Mouse (Mus musculus) kidney, adult 2 months (tissue): ENCODE results near the gene Ccin. TPM values are rescaled to one million over a fixed set of nuclear protein-coding genes. Genes with fewer than 3 reads are reported as not detected.

Source experiments
- DNase-seq: peaks from one replicate; pipeline ENCODE4 v3.0.0; 2021
- H3K27ac ChIP-seq: fragments of 200-500 bp; 2 replicates; pipeline ENCODE4 v1.5.1; 2012; ENCODE audit warnings: low read depth, low read length, control low read depth, inconsistent platforms; ENCODE audit not compliant: insufficient read depth
- H3K27me3 ChIP-seq: fragments of 200-500 bp; replicated peaks from 2 replicates; pipeline ENCODE4 v1.6.1; 2012; ENCODE audit warnings: mild to moderate bottlenecking, moderate library complexity, low read length, inconsistent platforms; ENCODE audit not compliant: control insufficient read depth, insufficient read depth
- H3K36me3 ChIP-seq: fragments of 200-500 bp; 2 replicates; pipeline ENCODE4 v1.6.1; 2012; ENCODE audit warnings: mild to moderate bottlenecking, moderate library complexity, low read length, inconsistent platforms; ENCODE audit not compliant: control insufficient read depth, insufficient read depth
- H3K4me1 ChIP-seq: fragments of 200-500 bp; 2 replicates; pipeline ENCODE4 v1.6.1; 2011; ENCODE audit warnings: low read length; ENCODE audit not compliant: control insufficient read depth, insufficient read depth
- H3K4me3 ChIP-seq: fragments of 200-500 bp; 2 replicates; pipeline ENCODE4 v1.5.1; 2011; ENCODE audit warnings: mild to moderate bottlenecking, low read depth, low read length, control low read depth; ENCODE audit not compliant: insufficient read depth
- CTCF ChIP-seq: fragments of 200-500 bp; conservative IDR thresholded peaks from 2 replicates; pipeline ENCODE4 v1.5.1; 2011; ENCODE audit warnings: low read depth, mild to moderate bottlenecking, control low read depth, low read length, moderate library complexity, mixed read lengths; ENCODE audit not compliant: insufficient read depth, insufficient read length
- POLR2A ChIP-seq: fragments of 200-500 bp; IDR thresholded peaks from one replicate; pipeline ENCODE4 v1.6.1; 2011; ENCODE audit warnings: low read depth, low read length, control low read depth
- WGBS: fragments of 180-500 bp; shearing (Covaris S2); methylation state at CpG from one replicate; pipeline ENCODE4 v1.1.7; 2018; 5-methylcytosine and 5-hydroxymethylcytosine counted together
- polyA plus RNA-seq: library from polyadenylated mRNA; depleted of rRNA; stranded (reverse); fragments of >200 nt; gene quantifications from 2 replicates; pipeline ENCODE4 v1.2.3, GENCODE M21; 2012

The Ccin gene
- polyA plus RNA-seq, 1 experiment: 0.13 TPM

- H3K27ac ChIP-seq: no peak overlapping the region
- WGBS: 2% methylated on average over 24 of the region's 24 CpGs
- H3K36me3 ChIP-seq: no peaks in the 10 kb centered on the region
- H3K4me1 ChIP-seq: no peaks in the 10 kb centered on the region
- no peaks in the 10 kb centered on the region for H3K27me3 ChIP-seq
- peak overlapping the region; percentile 31; the same call in 1 of the 2 replicates for H3K4me3 ChIP-seq
- peak; percentile 94 for DNase-seq
- TF ChIP-seq POLR2A (no peak), CTCF (peak; percentile 92)
Observed at GRCm38 (mm10) chr4:43982053-43982732, 1.1 kb upstream of the Ccin start.

- Histone ChIP-seq H3K4me1 (no peaks in the 10 kb centered on the region), H3K36me3 (no peaks in the 10 kb centered on the region), H3K27ac (no peak overlapping the region), H3K4me3 (no peak overlapping the region), H3K27me3 (no peaks in the 10 kb centered on the region)
- TF ChIP-seq POLR2A (no peak), CTCF (no peak)
- 94% methylated on average over 22 of the region's 22 CpGs for WGBS
- no peak for DNase-seq
Observed at GRCm38 (mm10) chr4:43983756-43984155, 473 bp downstream of the Ccin start.

- Histone ChIP-seq H3K4me1 (no peaks in the 10 kb centered on the region), H3K4me3 (no peak overlapping the region), H3K36me3 (no peaks in the 10 kb centered on the region), H3K27ac (no peak overlapping the region), H3K27me3 (no peaks in the 10 kb centered on the region)
- no peak for DNase-seq
- no peak for TF ChIP-seq CTCF
- no peak for TF ChIP-seq POLR2A
- 93% methylated on average over 19 of the region's 19 CpGs for WGBS
Observed at GRCm38 (mm10) chr4:43984326-43984725, 1.0 kb downstream of the Ccin start.

- TF ChIP-seq CTCF (no peak), POLR2A (no peak)
- Histone ChIP-seq H3K27ac (no peak overlapping the region), H3K36me3 (no peaks in the 10 kb centered on the region), H3K4me1 (no peaks in the 10 kb centered on the region), H3K4me3 (no peak overlapping the region), H3K27me3 (no peaks in the 10 kb centered on the region)
- 90% methylated on average over 3 of the region's 3 CpGs for WGBS
- DNase-seq: no peak
Observed at GRCm38 (mm10) chr4:43988976-43989375, 5.7 kb downstream of the Ccin start.

- WGBS: 93% methylated on average over 11 of the region's 11 CpGs
- Histone ChIP-seq H3K4me1 (no peaks in the 10 kb centered on the region), H3K27me3 (no peaks in the 10 kb centered on the region), H3K4me3 (no peak overlapping the region), H3K27ac (no peak overlapping the region), H3K36me3 (no peaks in the 10 kb centered on the region)
- TF ChIP-seq POLR2A (no peak), CTCF (no peak)
- DNase-seq: no peak
Observed at GRCm38 (mm10) chr4:43993072-43993471, 9.8 kb downstream of the Ccin start.

- H3K36me3 ChIP-seq: no peaks in the 10 kb centered on the region
- no peaks in the 10 kb centered on the region for H3K27me3 ChIP-seq
- DNase-seq: no peak
- H3K27ac ChIP-seq: no peak overlapping the region
- TF ChIP-seq CTCF (no peak), POLR2A (no peak)
- H3K4me3 ChIP-seq: no peak overlapping the region
- WGBS: 82% methylated on average over 2 of the region's 2 CpGs
- H3K4me1 ChIP-seq: no peaks in the 10 kb centered on the region
Observed at GRCm38 (mm10) chr4:43994342-43994741, 11.1 kb downstream of the Ccin start.

- H3K27ac ChIP-seq: no peak overlapping the region
- no peaks in the 10 kb centered on the region for H3K4me1 ChIP-seq
- H3K27me3 ChIP-seq: no peaks in the 10 kb centered on the region
- H3K4me3 ChIP-seq: no peak overlapping the region
- TF ChIP-seq POLR2A: no peak
- no peak for TF ChIP-seq CTCF
- no peaks in the 10 kb centered on the region for H3K36me3 ChIP-seq
- 85% methylated on average over 6 of the region's 6 CpGs for WGBS
- no peak for DNase-seq
Observed at GRCm38 (mm10) chr4:44003622-44004021, 20.3 kb downstream of the Ccin start.
